Mouse (Mus musculus): ENCODE data around the gene Olfr466.
A peak's percentile ranks its signal among the peaks of the same experiment; 100 is the strongest.

DNA sequence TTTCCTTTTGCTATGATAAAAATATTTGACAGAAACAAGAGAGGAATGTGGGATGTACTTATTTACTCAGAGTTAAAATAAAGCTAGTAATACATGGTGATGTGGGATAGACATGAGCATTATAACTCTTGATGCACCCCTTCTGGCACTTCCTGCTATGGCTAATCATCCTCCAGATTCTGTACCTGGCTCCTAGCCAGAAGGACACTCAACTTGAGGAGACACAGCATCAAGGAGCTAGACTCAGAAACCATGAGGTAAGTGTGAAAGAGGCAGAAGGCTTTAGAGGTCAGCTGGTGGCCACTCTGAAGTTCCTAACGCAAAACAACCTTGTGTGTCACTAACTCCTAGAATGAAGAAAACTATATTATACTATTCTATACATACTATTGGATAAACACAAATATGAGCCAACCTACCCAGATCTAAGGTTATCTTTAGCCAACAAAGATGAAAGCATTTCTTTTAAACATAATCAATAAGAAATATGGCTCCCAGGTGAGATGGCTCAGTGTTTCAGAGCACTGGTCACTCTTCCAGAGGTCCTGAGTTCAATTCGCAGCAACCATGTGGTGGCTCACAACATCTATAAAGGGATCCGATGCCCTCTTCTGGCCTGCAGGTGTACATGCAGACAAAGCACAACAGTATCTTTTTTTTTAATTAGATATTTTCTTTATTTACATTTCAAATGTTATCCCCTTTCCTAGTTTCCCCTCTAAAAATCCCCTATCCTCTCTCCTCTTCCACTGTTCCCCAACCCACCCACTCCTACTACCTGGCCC lies 22.8 kb upstream of the Olfr466 start:
- TF ChIP-seq CTCF (IDR thresholded peaks at IDR 0.05; ENCODE audit: low read depth) (peak; percentile 62), EP300 (IDR thresholded peaks at IDR 0.05; ENCODE audit: low read depth) (no peak)

Data from liver, postnatal 0 days (tissue).